Mouse (Mus musculus) frontal cortex, adult 2 months (tissue): Measurements from ENCODE around the gene Tmem184a. TPM values are rescaled to one million over a fixed set of nuclear protein-coding genes. Genes with fewer than 3 reads are reported as not detected.

Experiments used
- DNase-seq, 2 experiments: peaks; one replicate each; pipeline ENCODE4 v3.0.0; 2022; ENCODE audit warnings: low spot score in 1 of 2; ENCODE audit errors: extremely low spot score in 1 of 2
- polyA plus RNA-seq: library from polyadenylated mRNA; depleted of rRNA; stranded (reverse); fragments of >200 nt; gene quantifications from 2 replicates; pipeline ENCODE4 v1.2.3, GENCODE M21; 2012; rRNA removed

The Tmem184a gene
- polyA plus RNA-seq, 1 experiment: 0.10 TPM

DNA sequence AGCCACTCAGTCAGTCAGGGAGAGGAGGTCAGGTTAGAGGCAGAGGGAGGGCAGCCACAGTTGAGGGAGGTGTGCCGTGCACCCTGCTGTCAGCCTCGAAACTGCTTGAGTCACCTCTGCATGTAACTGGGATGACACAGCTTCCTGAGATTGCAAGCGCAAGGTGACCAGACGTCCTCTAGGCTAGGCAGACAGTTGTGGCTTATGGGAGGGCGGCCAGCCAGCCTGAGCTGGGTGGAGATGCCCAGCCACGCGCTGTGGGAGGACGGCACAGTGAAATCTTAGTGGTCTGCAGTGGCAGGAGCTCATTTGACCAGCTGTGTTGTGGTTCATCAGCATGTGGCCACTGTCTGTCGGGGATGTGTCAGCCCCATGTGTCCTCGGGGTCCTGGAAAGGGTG is 24.8 kb downstream of the Tmem184a start:
- DNase-seq: no peak

DNA sequence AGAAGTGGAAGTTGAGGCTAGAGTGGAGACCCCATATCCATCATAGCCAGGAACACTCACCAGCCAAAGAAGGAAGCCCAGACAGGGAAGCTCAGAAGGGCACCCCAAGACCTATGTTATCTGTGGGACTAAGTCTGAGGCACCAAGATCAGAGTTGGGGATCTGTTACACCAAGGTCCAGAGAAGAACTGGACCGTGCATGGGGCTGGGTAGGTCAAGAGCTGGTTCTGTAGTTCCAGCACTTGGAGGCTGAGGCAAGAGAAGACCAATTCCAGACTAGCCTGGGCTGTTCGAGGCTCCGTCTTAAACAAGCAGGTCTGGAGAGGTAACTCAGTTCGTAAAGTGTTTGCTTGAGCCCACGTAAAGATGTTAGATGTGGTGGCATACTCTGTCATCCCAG is 25.6 kb downstream of the Tmem184a start:
- no peak for DNase-seq

DNA sequence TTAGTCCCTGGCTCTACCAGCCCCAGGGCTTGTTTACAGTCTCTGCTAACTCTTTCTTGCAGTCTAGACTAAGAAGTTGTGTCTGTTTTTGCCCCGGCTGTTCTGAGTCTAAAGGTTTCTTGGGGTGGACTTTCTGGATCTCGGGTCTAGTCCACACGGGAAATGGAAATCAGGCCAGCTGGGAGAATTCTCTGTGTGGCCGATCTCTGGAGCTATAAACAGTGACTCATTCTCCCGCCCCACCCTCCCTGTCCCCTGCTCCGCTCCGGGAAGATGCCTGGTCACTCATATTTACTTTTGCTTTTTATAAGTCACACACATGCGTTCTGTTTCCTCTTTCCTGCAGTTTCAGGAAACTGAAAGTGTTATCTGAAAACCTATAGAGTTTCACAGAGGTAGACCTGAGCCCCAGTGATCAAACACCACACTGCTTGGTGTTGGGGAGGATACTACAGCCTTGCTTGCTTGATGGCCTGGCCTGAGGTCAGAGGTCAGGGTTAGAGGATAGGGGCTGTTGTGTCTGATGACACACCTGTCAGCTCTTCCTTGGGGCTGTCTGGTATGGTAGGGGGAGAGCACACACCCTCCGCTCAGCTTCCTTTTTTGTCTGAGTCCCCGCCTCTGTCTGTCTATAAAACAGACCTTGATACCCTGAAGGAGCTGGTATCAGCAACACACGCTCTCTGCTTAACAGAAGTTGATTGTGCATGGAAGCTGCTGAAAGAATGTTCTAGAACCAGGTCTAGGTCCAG is 26.2 kb downstream of the Tmem184a start:
- DNase-seq: no peak

DNA sequence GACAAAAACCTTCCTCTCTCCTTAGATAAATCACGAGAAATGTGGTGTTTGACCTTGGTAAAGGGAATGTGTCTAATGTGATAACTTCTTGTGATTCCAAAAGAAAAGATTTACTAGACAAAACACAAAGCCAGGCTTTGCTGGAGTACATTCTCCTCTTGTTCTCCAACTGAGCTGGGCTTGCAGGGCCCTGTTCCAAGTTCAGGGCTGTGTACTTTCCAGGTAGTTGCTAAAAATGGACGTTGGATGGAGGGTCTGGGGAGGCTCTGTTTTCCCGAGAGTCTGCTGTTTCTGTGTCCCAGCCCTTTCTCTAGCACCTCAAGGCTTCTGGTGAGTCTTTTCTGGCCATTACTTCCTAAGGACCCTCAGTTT is 26.8 kb downstream of the Tmem184a start:
- no peak for DNase-seq

DNA sequence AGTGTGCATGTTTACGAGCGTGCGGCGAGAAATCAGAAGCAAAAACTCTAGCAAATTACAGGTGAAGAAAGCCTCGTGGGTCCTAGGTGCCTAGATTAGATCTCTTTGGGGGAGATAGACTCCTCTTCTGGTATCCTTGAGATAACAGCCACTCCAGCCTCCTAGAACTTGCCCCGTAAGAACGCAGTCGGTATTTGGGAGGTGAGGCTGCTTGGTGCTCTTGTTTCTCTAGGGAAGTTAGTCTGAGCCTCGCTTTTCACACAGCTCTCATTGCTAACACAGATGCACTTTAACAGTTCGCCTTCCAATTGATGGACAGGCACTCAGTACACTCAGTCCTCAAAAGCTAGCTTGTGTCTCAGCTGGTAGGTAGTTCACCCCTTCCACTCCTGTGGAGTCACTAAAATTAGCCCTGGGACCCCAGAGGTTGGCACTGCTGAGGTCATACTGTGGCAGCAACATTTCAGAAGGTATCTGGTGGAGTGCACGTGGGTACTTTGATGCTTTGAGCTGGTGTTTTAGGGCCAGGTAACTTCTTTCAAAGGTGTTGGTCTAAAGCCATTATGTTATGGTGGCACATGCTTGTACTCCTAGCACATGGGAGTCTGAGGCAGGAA is 27.4 kb downstream of the Tmem184a start:
- DNase-seq: no peak

DNA sequence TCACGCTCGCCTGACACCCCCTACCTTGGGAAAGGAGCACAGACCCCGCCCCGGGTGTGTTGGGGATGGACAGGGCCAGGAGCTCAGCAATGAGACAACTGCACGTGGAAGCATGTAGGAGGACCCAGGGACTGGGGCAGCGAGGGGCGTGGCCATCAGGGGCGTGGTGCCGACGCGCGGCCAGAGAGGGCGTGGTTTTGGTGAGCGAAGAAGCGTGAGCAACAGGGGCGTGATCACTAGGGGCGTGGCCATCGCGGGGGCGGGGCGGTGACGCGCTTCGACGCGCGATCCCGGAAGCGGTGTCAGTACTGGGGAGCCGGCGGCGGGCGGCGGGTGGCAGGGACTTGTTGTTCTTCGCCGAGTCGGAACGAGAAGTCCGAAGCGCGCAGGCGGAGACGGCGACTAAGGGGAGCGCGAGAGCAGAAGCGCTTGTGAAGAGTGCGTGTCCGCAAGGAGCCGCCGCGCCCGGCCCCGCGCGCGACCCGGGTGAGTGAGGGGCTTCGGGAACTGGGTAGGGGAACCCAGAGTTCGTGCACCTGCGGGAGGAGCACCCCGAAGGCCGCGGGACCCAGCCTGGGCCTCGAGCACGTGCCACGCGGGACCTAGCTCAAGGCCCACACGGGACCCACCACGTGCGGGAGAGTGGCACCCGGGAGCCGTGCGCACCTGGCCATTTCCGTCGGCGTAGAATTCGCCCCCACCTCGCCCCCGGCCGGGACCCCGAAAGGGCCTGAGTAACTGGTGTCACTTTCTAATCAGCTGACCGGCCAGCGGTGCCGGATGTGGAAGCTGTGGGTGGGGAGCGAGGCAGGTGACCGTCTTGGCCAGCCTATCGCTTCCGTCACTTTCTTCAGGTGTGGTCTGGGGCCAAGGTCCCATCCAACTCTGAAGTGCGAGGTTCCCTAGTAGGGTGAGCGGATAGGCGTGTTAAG is 28.2 kb downstream of the Tmem184a start, which contains the start of gene Mafk:
TSS of gene Mafk (plus strand) at position 287 of the 932 bp plus-strand sequence.
- peak; percentile 86 to 94 for DNase-seq

DNA sequence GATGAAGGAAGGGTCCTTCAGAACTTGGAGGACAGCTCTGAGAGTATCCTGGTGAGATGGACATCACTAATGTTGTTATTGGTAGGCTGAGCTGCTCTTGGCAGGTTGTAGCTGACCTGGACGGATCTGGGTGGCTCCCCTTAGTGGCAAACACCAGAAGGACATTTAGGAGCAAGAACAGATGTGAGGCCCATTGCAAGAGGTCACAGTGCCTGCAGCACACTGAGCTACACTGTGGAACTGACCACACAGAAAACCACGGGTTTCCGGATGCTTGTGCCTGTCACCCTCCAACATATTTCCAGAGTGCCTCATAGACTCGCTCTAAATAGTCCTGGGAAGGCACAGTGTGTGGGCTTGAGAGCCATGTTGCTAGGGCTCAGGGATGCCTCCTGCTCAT is 30.3 kb downstream of the Tmem184a start:
- DNase-seq: no peak

DNA sequence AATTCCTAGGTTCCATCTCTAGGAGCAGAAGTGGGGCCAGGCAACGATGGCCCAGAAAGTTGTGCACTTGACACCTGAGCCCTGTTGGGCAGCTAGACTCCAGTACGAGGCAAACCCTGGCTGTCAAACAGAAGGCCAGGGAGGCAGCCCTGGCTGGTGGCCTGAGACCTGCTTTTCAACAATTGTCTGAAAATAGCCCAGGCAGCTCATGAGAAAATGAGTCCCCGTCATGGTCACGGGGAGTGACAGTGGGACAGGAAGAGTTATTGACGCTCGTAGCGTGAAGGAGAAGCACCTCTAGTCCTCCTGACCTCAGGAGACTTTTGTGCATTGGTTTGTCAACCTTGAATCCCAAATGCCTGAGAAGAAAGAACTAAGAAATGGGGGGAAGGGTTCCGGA is 38.3 kb downstream of the Tmem184a start:
- DNase-seq: no peak

DNA sequence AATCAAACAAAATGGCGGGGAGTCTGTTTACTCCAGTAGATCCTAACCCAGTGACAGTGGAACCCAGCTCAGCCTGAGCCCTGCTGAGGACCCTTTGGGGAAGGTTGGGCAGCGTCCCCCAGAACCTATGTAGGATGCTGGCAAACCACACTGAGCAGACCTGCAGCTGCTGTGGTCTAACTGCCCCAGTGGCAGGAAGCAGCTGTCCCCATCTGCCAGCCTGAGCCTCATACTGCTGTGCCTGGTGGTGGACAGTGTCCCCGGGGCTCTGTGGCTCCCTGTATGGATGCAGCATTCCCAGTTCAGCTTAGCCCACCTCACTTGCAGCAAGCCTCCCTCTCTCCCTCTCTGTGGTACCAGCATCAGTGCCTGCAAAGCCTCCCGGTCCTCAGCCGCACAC is 42.8 kb downstream of the Tmem184a start:
- no peak for DNase-seq

DNA sequence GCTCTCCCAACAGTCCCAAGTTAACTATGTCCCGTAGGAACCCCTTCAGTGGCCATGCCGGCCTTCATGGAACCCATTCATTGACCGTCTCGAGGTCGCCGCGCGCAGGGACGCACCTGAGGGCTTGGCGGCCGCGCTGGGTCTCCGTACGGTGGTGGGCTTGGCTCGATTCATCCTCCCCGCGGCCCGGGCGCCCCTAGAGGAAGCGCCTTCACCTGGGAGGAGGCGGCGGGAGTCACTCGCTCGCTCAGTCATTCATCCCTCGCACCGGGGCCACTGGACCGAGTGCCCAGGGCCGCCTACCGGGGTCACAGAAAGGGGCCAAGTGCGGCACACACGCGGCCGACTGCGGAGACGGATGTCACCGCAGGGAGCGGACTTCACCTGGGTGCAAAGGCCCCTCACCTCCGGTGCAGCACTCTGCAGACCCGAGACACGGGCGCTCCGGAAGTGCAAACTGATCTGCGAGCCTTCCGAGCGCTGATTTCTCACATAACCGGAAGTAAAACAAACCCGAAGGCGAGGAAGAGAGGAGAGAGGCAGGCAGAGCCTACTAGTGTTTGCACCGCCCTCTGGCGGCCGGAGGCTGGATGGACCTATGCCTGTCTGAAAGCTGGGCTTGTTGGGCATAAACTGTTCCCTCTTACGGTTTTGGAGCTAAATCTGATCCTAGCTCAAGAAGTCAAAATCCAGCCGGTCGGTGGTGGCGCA is 44.3 kb downstream of the Tmem184a start, which contains the start of gene Ints1:
TSS of gene Ints1 (minus strand) at position 459 of the 711 bp plus-strand sequence.
- DNase-seq: peak; percentile 95 to 99

DNA sequence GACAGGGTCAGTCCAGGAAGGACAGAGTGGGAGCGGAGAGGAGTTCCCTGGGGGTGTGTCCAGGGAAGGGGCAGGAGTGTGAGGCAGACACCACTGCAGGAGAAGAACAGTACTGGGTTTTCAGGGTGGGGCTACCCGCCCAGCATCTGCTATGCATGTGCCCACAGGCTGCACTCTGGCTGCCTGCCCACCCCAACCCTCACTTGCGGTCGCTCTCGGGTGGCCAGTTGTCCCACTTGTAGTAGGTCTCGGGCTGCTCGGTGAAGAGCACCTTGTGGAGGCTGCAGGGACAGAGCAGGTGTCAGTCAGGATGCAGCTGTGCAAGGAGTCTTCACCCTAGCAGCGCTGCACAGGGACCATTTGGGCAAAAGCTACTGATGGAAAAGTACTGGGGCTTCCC is 51.5 kb downstream of the Tmem184a start:
- no peak for DNase-seq

DNA sequence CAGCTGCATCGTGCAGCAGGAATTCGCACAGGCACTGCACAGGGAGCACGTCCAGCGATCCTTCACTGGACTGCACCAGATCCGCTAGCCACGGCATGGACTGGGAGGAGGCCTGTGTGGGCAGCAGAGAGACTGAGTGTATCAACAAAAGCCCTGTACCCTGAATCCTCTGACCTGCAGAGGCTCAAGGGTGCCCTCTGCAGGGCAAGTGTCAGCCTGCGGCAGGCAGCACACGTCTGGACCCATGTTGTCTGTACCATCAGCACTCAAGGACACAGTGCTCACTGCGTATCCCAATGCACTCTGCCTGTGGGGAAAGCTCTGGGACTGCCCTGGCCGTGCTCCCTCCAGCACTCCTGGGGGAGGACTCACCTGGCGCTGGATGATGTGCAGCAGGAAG is 55.4 kb downstream of the Tmem184a start:
- no peak for DNase-seq

DNA sequence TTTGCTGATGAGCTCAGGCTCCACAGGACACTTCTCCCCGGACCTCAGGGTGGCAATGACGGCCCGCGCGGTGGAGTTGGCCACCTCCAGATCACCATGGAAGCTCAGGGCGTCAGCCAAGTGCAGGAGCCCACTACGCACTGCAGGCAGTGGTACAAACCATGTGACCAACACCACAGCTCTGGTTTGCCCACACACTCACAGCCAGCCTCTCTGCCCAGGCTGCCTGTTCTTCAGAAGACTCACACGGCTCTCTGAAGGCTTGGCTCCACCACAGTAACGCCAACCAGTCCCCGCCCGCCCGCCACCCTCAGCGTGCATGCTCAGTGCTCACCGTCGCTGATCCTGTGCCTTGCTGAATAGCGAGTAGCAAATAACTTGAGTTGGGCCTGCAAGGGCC is 61.6 kb downstream of the Tmem184a start:
- DNase-seq: peak; percentile 74 to 80

DNA sequence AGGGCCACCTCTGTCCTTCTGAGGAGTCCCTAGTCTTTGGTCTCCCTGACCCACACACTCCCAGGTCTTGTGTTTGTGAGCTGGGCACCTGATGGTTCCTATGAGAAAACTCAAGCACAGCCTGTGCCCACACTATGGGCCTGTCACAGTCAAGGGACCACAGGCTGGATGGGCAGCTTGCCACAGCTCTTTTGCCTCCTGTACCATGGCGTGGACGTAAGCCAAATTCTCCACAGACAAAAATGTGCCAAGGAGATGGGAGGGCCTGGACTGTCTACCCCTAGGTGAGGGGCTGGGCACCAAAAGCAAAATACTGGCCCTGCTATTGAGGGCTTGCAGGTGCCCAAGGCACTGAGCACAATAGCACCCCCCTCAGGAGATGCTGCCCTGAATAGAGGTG is 63.1 kb downstream of the Tmem184a start:
- no peak for DNase-seq

DNA sequence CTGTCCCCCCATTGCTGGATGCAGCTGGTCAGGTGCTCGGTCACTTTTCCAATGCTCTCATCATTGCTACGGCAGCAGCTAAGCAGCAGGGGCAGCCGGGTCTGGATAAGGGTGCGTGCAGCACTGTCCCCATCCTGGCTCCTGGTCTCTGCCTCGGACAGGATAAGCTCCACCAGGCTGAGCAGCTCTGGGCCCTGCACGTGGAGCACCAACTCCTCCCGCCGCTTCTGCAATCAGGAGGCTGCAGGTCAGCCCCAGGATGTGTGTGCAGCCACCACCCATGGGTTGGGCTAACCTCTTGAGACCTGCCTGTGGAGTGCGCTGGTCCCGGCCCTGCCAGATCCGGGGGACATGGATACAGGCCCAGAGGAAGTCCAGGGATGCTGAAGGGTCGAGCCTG is 63.6 kb downstream of the Tmem184a start:
- no peak for DNase-seq

DNA sequence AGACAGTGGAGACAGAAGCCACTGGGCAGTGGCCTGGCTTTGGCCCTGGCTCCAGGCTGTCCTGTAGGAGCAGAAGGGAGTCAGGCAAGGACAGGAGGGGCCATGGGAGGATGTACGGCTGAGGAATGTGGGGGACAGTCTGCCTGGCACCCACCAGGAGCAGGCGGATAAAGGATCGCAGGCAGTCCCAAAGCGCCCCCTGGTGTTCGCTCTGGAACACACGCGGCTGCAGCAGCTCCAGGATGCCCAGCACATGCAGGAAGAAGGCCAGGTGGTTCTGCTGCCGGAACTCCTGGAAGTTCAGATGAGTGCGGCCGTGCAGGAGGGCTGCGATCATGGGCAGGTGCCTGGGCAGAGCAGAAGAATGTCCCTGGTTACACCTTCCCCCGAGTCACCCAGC is 65.0 kb downstream of the Tmem184a start:
- DNase-seq: peak in 1 of 2 experiments; percentile 69

Other genes starting within 250 kb of the Tmem184a start
- gene Micall2, start 83.6 kb downstream of the Tmem184a start, polyA plus RNA-seq: 1.9 and 2.5 TPM in 2 replicates
- 70.4 and 73.5 TPM in 2 replicates for gene Ints1, start 44.2 kb downstream of the Tmem184a start, polyA plus RNA-seq
- gene Mafk, start 28.4 kb downstream of the Tmem184a start, polyA plus RNA-seq: 6.9 and 7.3 TPM in 2 replicates
- not detected in 2 replicates for gene Gm26938, start 6.5 kb upstream of the Tmem184a start, polyA plus RNA-seq
- gene Psmg3, start 7.0 kb upstream of the Tmem184a start, polyA plus RNA-seq: 29.9 and 32.5 TPM in 2 replicates
- 33.4 and 38.0 TPM in 2 replicates for gene Elfn1, start 88.0 kb upstream of the Tmem184a start, polyA plus RNA-seq